Mouse (Mus musculus) heart, embryonic 13.5 days (tissue): Measurements from ENCODE around the gene Wars2. TPM values are rescaled to one million over a fixed set of nuclear protein-coding genes. Genes with fewer than 3 reads are reported as not detected.

Experiments
- ATAC-seq: fragments of 200-750 bp; cut with Nextera tagmentation; 2 replicates; pipeline ENCODE4 v1.8.0; 2017; ENCODE audit warnings: moderate TSS enrichment; ENCODE audit not compliant: insufficient number of reproducible peaks, low FRiP score, low TSS enrichment; ENCODE audit errors: extremely low read depth
- H3K27ac ChIP-seq: fragments of 300-500 bp; sonication (generic); replicated peaks from 2 replicates; pipeline ENCODE4 v1.5.1; 2015; ENCODE audit warnings: moderate library complexity, mild to moderate bottlenecking, inconsistent platforms
- H3K27me3 ChIP-seq: fragments of 300-500 bp; sonication (generic); replicated peaks from 2 replicates; pipeline ENCODE4 v1.6.1; 2015; ENCODE audit warnings: mild to moderate bottlenecking, inconsistent platforms
- H3K36me3 ChIP-seq: fragments of 300-500 bp; sonication (generic); 2 replicates; pipeline ENCODE4 v1.6.1; 2015; ENCODE audit warnings: mild to moderate bottlenecking, inconsistent platforms
- H3K4me1 ChIP-seq: fragments of 300-500 bp; sonication (generic); 2 replicates; pipeline ENCODE4 v1.6.1; 2015; ENCODE audit warnings: inconsistent platforms
- H3K4me2 ChIP-seq: fragments of 300-500 bp; sonication (generic); 2 replicates; pipeline ENCODE4 v1.6.1; 2015; ENCODE audit warnings: inconsistent platforms, mild to moderate bottlenecking, moderate library complexity
- H3K4me3 ChIP-seq: fragments of 300-500 bp; sonication (generic); 2 replicates; pipeline ENCODE4 v1.5.1; 2015; ENCODE audit warnings: moderate library complexity, mild to moderate bottlenecking, inconsistent platforms
- H3K9ac ChIP-seq: fragments of 300-500 bp; sonication (generic); 2 replicates; pipeline ENCODE4 v1.6.1; 2015; ENCODE audit warnings: inconsistent platforms, mild to moderate bottlenecking, moderate library complexity
- H3K9me3 ChIP-seq: fragments of 300-500 bp; sonication (generic); 2 replicates; pipeline ENCODE4 v1.6.1; 2016; ENCODE audit warnings: inconsistent platforms
- WGBS: fragments of 180-500 bp; shearing (Covaris S2); methylation state at CpG from one replicate; pipeline ENCODE4 v1.1.7; 2015; ENCODE audit warnings: mixed read lengths; 5-methylcytosine and 5-hydroxymethylcytosine counted together
- polyA plus RNA-seq: library from polyadenylated mRNA; unstranded; fragments of >200 nt; fragmentation: Nextera tagmentation; extraction: Ambion mirVana; gene quantifications from 2 replicates; pipeline ENCODE4 v1.2.1, GENCODE M21; 2015

The Wars2 gene
- polyA plus RNA-seq, 1 experiment from 2014 or later, result 8.4 TPM

- Histone ChIP-seq H3K27me3 (peaks cover 100% of the 10 kb centered on the region), H3K4me1 (peaks cover 23% of the 10 kb centered on the region), H3K27ac (no peak overlapping the region), H3K4me3 (no peak overlapping the region), H3K9ac (no peak overlapping the region), H3K4me2 (no peak overlapping the region), H3K36me3 (no peaks in the 10 kb centered on the region), H3K9me3 (no peaks in the 10 kb centered on the region)
- WGBS, result 1% methylated on average over 6 of the region's 6 CpGs
- no peak for ATAC-seq
These were observed 109.0 kb downstream of the Wars2 start for GRCm38 (mm10) chr3:99249906-99250305.

GRCm38 (mm10) chr3:99251271-99252165, 110.7 kb downstream of the Wars2 start:
- no peak overlapping the region for H3K9ac ChIP-seq
- no peaks in the 10 kb centered on the region for H3K36me3 ChIP-seq
- H3K4me2 ChIP-seq, result no peak overlapping the region
- H3K4me1 ChIP-seq, result peaks cover 24% of the 10 kb centered on the region
- ATAC-seq, result no peak
- H3K27ac ChIP-seq, result no peak overlapping the region
- no peaks in the 10 kb centered on the region for H3K9me3 ChIP-seq
- peaks cover 99% of the 10 kb centered on the region for H3K27me3 ChIP-seq
- 16% methylated on average over 6 of the region's 6 CpGs for WGBS
- H3K4me3 ChIP-seq, result no peak overlapping the region

GRCm38 (mm10) chr3:99252461-99253091, 111.7 kb downstream of the Wars2 start:
- 3% methylated on average over 16 of the region's 16 CpGs for WGBS
- Histone ChIP-seq H3K9ac (no peak overlapping the region), H3K4me3 (peak overlapping the region; percentile 49), H3K4me1 (peaks cover 28% of the 10 kb centered on the region), H3K27ac (no peak overlapping the region), H3K4me2 (peak overlapping the region; percentile 71), H3K27me3 (peaks cover 99% of the 10 kb centered on the region), H3K9me3 (no peaks in the 10 kb centered on the region), H3K36me3 (no peaks in the 10 kb centered on the region)
- ATAC-seq, result no peak

- Histone ChIP-seq H3K9ac (no peak overlapping the region), H3K36me3 (no peaks in the 10 kb centered on the region), H3K4me2 (peak overlapping the region; percentile 71), H3K27me3 (peaks cover 99% of the 10 kb centered on the region), H3K27ac (no peak overlapping the region), H3K4me1 (peaks cover 28% of the 10 kb centered on the region), H3K9me3 (no peaks in the 10 kb centered on the region), H3K4me3 (peak overlapping the region; percentile 49)
- ATAC-seq, result no peak
- WGBS, result 0% methylated on average over 12 of the region's 12 CpGs
These were observed 112.2 kb downstream of the Wars2 start for GRCm38 (mm10) chr3:99253092-99253488.

GRCm38 (mm10) chr3:99253497-99254451, 112.9 kb downstream of the Wars2 start:
- H3K9ac ChIP-seq, result peak overlapping the region; percentile 42
- H3K4me3 ChIP-seq, result peak overlapping the region; percentile 49
- no peak for ATAC-seq
- H3K4me1 ChIP-seq, result peaks cover 28% of the 10 kb centered on the region
- no peaks in the 10 kb centered on the region for H3K9me3 ChIP-seq
- no peaks in the 10 kb centered on the region for H3K36me3 ChIP-seq
- H3K27me3 ChIP-seq, result peaks cover 99% of the 10 kb centered on the region
- H3K27ac ChIP-seq, result no peak overlapping the region
- H3K4me2 ChIP-seq, result peak overlapping the region; percentile 71
- under 1% methylated on average over 73 of the region's 73 CpGs for WGBS

- Histone ChIP-seq H3K36me3 (no peaks in the 10 kb centered on the region), H3K9me3 (no peaks in the 10 kb centered on the region), H3K9ac (no peak overlapping the region), H3K27me3 (peaks cover 99% of the 10 kb centered on the region), H3K4me2 (no peak overlapping the region), H3K4me1 (peaks cover 21% of the 10 kb centered on the region), H3K27ac (no peak overlapping the region), H3K4me3 (no peak overlapping the region)
- ATAC-seq, result no peak
- 2% methylated on average over 15 of the region's 15 CpGs for WGBS
These were observed 113.8 kb downstream of the Wars2 start for GRCm38 (mm10) chr3:99254559-99255151.

- H3K27me3 ChIP-seq, result peaks cover 97% of the 10 kb centered on the region
- H3K4me1 ChIP-seq, result peaks cover 19% of the 10 kb centered on the region
- no peaks in the 10 kb centered on the region for H3K9me3 ChIP-seq
- no peak overlapping the region for H3K4me3 ChIP-seq
- WGBS, result 7% methylated on average over 11 of the region's 11 CpGs
- ATAC-seq, result no peak
- no peak overlapping the region for H3K4me2 ChIP-seq
- H3K36me3 ChIP-seq, result no peaks in the 10 kb centered on the region
- H3K27ac ChIP-seq, result no peak overlapping the region
- H3K9ac ChIP-seq, result no peak overlapping the region
These were observed 114.8 kb downstream of the Wars2 start for GRCm38 (mm10) chr3:99255411-99256365.

- 9% methylated on average over 11 of the region's 11 CpGs for WGBS
- Histone ChIP-seq H3K4me1 (peaks cover 19% of the 10 kb centered on the region), H3K4me3 (0 out of 2 replicates have a peak overlapping the region, but pooled peaks have one; percentile 9), H3K9me3 (no peaks in the 10 kb centered on the region), H3K27ac (no peak overlapping the region), H3K27me3 (peaks cover 97% of the 10 kb centered on the region), H3K36me3 (no peaks in the 10 kb centered on the region), H3K9ac (no peak overlapping the region), H3K4me2 (no peak overlapping the region)
- ATAC-seq, result no peak
These were observed 115.5 kb downstream of the Wars2 start for GRCm38 (mm10) chr3:99256366-99256750.

- Histone ChIP-seq H3K4me3 (peak overlapping the region; percentile 9), H3K4me1 (peaks cover 19% of the 10 kb centered on the region), H3K9ac (no peak overlapping the region), H3K4me2 (no peak overlapping the region), H3K36me3 (no peaks in the 10 kb centered on the region), H3K27me3 (peaks cover 97% of the 10 kb centered on the region), H3K27ac (no peak overlapping the region), H3K9me3 (no peaks in the 10 kb centered on the region)
- WGBS, result 1% methylated on average over 20 of the region's 20 CpGs
- ATAC-seq, result no peak
These were observed 115.9 kb downstream of the Wars2 start for GRCm38 (mm10) chr3:99256766-99257165.
